Mouse (Mus musculus): ENCODE data around the gene Neurl4.

GRCm38 (mm10) chr11:69881787-69882670, 18.8 kb upstream of the Neurl4 start:
- TF ChIP-seq CTCF (IDR thresholded peaks at IDR 0.05; ENCODE audit: low read depth) = no peak
- no peak for TF ChIP-seq EP300 (IDR thresholded peaks at IDR 0.05; ENCODE audit: low read depth)

All from heart, postnatal 0 days (tissue).